Mouse (Mus musculus) small intestine, adult 2 months (tissue): ENCODE measurements around the gene Brd2.

ENCODE experiments used
- CTCF ChIP-seq: fragments of 200-500 bp; IDR thresholded peaks from 2 replicates; pipeline ENCODE4 v1.5.1; 2012; ENCODE audit warnings: low read depth, mild to moderate bottlenecking, control low read depth, inconsistent platforms, low read length, moderate library complexity, mixed read lengths; ENCODE audit not compliant: insufficient replicate concordance, insufficient read length; ENCODE audit errors: extremely low read depth
- POLR2A ChIP-seq: fragments of 200-500 bp; IDR thresholded peaks from 2 replicates; pipeline ENCODE4 v1.6.1; 2012; ENCODE audit warnings: low read depth, mild to moderate bottlenecking, control low read depth, inconsistent platforms, low read length, moderate library complexity

- no peak for TF ChIP-seq CTCF
- TF ChIP-seq POLR2A: no peak
Measured at GRCm38 (mm10) chr17:34137601-34138000, 15.2 kb upstream of the Brd2 start.
